Mouse (Mus musculus): Measurements from ENCODE around the gene Akap13.

The Akap13 gene

GRCm38 (mm10) chr7:75554065-75554464 lies 98.7 kb downstream of the Akap13 start:
- CTCF ChIA-PET: interaction anchor here (0.6 kb wide), 1 partner anchor 97 kb away, joined by 3 read pairs; no protein-coding TSS in a partner anchor

DNA sequence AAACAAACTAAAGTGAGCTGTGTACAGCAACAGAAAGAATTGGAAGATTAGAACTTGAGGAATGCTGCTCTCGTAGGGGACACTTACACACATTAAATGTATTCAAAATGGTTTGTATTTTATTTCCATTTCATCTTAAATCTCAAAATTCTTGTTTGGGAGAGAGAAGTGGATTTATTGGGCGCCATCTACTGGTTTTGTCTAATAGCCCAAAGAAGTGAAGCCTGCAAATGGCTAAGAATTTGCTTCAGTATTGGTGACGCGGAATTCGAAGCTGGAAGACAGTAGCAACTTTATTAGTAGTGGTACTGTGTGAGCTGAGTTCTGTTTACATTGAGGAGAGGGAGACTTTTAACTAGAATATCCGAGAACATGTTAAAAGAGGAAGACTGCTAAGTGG lies 100.6 kb downstream of the Akap13 start:
- CTCF ChIA-PET: interaction anchor here (0.5 to 0.6 kb wide), 2 partner anchors 14 to 802 kb away, joined by 3 to 8 read pairs; no protein-coding TSS in a partner anchor

- CTCF ChIA-PET: no interaction called here
Observed at GRCm38 (mm10) chr7:75558225-75558624, 102.9 kb downstream of the Akap13 start.

DNA sequence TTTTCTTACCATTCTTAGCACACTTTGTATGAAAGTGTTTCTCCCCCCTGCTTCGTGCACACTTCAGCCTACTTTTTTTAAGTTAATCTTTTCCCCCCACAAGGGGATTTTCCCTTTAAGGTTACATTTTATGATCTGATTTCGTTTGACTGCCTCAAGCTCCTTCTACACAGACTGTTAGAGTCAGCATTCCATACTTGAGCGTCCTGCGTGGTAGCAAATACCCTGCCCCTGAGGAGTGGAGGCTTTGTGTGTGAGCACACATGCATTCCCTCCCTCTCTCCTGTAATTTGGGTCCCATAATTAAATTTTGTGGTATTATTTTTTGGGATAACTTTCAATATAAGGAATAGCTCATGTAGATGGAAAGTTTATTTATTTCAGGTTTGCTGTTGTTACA lies 103.8 kb downstream of the Akap13 start:
- CTCF ChIA-PET: no interaction called here

DNA sequence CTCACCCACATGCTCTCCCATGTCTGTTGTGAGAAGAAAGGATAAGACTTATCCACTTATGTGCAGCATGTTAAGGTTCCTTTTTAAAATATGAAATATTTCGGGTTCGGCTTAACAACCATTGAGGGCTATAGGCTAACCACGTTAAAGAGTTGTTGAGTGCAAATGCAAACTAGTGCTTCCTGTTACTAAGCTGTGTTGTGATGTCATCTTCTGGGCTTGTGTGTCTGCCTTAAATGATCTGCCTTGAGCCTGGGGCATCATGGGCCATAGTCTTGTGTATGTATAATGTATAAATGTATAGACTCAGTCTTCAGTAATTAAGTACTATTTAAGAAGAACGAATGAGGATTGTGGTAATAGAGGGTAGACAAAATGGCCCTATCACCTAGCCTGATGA lies 104.6 kb downstream of the Akap13 start:
- CTCF ChIA-PET: interaction anchor here (0.6 kb wide), 1 partner anchor 14 kb away, joined by 3 read pairs; no protein-coding TSS in a partner anchor

GRCm38 (mm10) chr7:75560566-75560965 lies 105.2 kb downstream of the Akap13 start:
- CTCF ChIA-PET: interaction anchor here (0.6 kb wide), 1 partner anchor 14 kb away, joined by 3 read pairs; no protein-coding TSS in a partner anchor

DNA sequence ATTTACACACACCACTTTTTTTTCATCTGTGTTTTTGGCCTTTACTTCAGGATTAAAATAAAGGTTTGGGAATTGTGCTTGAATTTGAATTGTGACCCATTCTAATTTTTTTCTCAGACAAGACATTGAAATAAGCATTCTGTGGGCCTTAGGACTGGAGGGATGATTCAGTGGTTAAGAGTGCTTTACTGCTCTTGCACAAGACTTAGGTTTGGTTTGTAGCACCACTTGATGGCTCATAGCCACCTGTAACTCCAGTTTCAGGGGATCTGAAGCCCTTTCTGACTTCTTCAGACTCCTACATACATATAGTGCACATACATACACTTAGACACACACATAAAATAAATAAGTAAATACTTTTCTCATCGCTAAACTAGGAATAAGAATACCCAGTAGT lies 105.8 kb downstream of the Akap13 start:
- CTCF ChIA-PET: no interaction called here

- CTCF ChIA-PET: interaction anchor here (1.5 kb wide), 1 partner anchor 41 kb away, joined by 7 read pairs; no protein-coding TSS in a partner anchor
Observed at GRCm38 (mm10) chr7:75568276-75568675, 112.9 kb downstream of the Akap13 start.

DNA sequence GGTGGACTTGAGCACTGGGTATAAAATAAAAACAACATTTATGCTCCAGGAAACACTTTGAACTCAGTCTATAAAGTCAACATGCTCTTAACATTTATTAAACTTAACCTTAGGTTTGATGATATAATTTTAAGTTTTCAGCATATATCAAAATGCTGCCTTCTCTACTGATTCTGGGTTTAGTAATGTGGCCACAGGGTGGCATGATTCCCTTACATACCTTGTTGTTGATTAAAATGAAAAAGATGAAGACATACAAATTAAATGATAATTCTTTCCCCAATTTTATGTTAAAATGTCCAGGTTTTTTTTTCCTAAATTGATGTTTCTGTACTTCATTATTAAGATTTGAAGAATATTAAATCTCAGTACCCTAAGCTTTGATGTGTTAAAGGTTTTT lies 113.5 kb downstream of the Akap13 start:
- CTCF ChIA-PET: interaction anchor here (0.6 to 1.5 kb wide), 7 partner anchors 16 to 925 kb away, joined by 3 to 7 read pairs (median 3); no protein-coding TSS in a partner anchor

GRCm38 (mm10) chr7:75570218-75570617 lies 114.9 kb downstream of the Akap13 start:
- CTCF ChIA-PET: interaction anchor here (0.6 to 0.7 kb wide), 5 partner anchors 14 to 252 kb away, joined by 4 to 12 read pairs (median 7); no protein-coding TSS in a partner anchor

GRCm38 (mm10) chr7:75571078-75571477 lies 115.7 kb downstream of the Akap13 start:
- CTCF ChIA-PET: interaction anchor here (0.7 kb wide), 1 partner anchor 118 kb away, joined by 4 read pairs; no protein-coding TSS in a partner anchor

DNA sequence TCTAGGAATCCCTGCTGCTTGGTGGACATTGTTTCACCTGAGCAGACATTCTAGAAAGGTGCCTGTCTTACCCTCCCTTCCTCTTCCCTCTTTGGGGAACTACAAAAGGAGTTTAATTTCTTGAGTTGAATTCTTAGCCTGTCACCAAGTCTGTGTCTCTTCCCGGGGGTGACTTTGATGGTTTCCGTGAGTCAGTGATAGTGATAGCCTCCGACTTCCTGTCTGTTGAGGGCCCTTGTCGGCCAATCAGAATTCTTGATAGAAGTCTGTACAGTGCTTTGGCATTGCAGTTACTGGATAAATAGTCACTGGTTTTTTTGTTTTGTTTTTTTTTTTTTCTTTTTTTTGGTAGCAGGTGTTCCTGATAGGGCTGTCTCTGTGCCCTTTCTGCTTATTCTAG lies 116.8 kb downstream of the Akap13 start:
- CTCF ChIA-PET: interaction anchor here (0.7 to 1.2 kb wide), 3 partner anchors 14 to 220 kb away, joined by 3 to 14 read pairs (median 4); no protein-coding TSS in a partner anchor

DNA sequence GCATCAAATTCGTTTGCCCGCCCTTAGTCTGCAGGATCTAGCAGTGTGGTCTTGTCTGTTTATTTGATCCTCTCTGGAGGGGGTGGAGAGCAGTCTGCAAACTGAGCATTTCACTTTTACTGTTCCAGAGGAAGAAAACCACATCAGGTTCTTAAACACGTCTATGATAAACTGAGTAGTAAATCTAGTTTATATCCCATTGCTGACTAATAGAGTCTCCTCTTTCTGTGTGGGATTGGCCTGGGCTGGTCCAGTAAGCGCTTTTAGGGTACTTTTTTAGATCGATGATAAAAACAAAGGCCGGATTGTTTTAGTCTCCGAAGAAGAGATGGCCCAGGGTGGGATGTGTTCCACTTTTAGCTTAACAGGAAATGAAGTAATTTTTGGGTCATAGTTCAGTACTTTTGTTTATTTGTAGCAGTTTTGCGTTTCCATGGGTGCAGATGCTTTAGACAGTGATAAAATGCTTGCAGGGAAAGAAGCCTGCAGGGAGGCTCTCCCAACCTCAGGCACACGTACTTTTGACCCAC lies 119.9 kb downstream of the Akap13 start:
- CTCF ChIA-PET: interaction anchor here (1.0 kb wide), 1 partner anchor 16 kb away, joined by 3 read pairs; no protein-coding TSS in a partner anchor

- CTCF ChIA-PET: interaction anchor here (1.0 kb wide), 1 partner anchor 11 kb away, joined by 4 read pairs; no protein-coding TSS in a partner anchor
Observed at GRCm38 (mm10) chr7:75575800-75576585, 120.7 kb downstream of the Akap13 start.

- CTCF ChIA-PET: interaction anchor here (0.6 to 1.0 kb wide), 2 partner anchors 11 to 18 kb away, joined by 3 to 4 read pairs; no protein-coding TSS in a partner anchor
Observed at GRCm38 (mm10) chr7:75576851-75577250, 121.5 kb downstream of the Akap13 start.

GRCm38 (mm10) chr7:75577353-75577752 lies 122.0 kb downstream of the Akap13 start:
- CTCF ChIA-PET: interaction anchor here (0.6 kb wide), 1 partner anchor 17 kb away, joined by 3 read pairs; no protein-coding TSS in a partner anchor

DNA sequence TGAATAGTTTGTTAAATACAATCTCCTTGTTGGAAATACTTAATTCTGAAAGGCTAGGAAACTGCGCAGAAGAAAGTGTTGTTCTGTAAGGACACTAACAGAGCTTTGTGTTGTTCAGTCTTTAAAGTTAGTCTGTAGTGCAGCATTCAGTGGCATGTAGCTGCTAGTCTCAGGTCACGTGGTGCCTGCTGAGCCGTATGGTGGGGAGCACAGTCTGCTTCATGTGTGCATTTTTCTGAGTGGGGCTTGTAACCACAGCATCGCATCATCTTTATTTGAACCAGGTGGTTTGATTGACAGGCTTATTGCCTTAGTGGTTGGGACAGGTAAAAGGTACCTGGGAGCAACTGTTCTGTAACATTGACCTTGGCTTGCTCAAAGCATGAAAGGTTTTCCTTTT lies 123.3 kb downstream of the Akap13 start:
- CTCF ChIA-PET: interaction anchor here (0.6 to 0.9 kb wide), 3 partner anchors 9 to 46 kb away, joined by 3 read pairs; no protein-coding TSS in a partner anchor

DNA sequence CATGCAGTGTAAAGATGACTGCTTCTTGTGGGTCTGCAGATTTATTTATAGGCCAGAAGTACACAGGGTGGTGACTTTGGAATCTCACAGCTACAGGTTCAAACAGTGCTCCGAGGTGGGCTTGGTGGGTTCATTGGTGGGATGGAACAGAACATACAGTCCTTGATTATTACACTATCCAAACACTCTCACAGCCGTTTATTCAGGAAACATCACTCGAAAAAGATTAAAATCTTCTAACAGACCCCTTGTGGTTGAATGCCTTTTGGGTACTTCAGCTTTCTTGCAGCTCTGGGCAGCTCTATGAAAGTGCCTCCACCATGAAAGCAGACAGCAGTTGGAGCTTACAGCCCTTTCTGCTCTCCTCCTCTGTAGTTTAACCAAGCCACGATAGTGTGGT lies 126.8 kb downstream of the Akap13 start:
- CTCF ChIA-PET: no interaction called here

DNA sequence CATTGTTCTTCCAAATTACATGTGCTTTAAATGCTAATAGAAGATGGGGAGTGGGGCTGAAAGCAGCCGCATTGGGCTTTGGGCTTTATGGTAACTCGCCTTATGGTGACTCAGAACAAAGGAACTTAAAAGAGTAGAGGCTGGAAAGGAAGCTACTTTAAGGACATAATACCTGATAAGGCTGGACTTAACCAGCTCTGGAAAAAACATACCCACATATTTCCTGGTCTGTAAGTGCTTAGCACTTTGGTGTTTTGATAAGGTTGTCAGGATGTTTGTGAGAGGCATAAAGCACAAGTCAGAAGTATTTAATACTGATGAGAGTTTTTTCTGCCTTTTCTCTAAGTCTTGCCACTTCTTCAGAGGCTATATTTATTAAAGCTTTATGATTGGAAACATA lies 128.8 kb downstream of the Akap13 start:
- CTCF ChIA-PET: interaction anchor here (0.6 to 0.7 kb wide), 2 partner anchors 10 to 15 kb away, joined by 3 read pairs; no protein-coding TSS in a partner anchor

DNA sequence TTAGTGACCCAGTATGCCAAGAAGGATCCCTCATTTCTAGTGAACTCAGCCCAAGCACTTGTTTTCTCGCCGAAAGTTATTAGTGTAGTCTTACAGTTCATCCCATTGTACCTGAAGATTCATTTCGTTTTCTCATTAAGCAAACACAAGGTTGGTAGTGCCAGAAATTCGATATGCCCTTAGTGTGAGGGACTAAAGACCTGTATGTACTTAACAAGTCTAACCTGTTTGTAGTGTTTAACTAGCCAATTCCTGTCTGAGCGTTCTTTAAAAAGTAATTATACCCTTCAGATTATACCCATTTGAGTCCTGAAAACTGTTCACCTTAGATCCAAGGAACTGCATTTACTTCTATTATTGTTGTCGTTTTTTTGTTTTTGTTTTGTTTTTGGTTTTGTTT lies 130.1 kb downstream of the Akap13 start:
- CTCF ChIA-PET: interaction anchor here (0.8 to 1.3 kb wide), 2 partner anchors 13 to 25 kb away, joined by 3 to 6 read pairs; no protein-coding TSS in a partner anchor

GRCm38 (mm10) chr7:75586113-75586512 lies 130.8 kb downstream of the Akap13 start:
- CTCF ChIA-PET: interaction anchor here (0.8 to 1.3 kb wide), 2 partner anchors 14 to 24 kb away, joined by 3 to 6 read pairs; no protein-coding TSS in a partner anchor

DNA sequence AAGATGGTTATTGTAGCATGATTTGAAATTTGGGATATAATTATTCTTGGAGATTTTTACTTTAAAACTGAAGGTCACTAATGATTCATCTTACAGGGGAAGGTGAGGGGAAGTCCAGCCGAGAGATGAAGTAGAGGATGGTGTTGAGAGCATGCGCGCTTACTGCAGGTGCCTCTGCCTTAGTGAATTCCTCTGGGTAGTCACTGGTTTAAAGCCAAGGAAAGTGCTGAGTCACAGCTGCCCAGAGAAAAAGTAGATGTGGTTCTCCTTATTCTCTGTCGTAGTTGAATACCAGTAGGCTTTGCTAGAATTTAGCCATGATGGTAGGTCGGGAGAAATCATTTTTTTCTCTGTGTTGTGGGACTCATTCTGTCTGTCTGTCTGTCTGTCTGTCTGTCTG lies 132.4 kb downstream of the Akap13 start:
- CTCF ChIA-PET: interaction anchor here (0.6 to 0.9 kb wide), 2 partner anchors 9 to 11 kb away, joined by 3 to 4 read pairs; no protein-coding TSS in a partner anchor

All from spleen, embryonic (tissue).